ENCODE assay signal across 36 mouse cellular contexts in genomic region chr5:114116586-114116985, GRCm38 (mm10). TPM values are rescaled to one million over a fixed set of nuclear protein-coding genes. Genes with fewer than 3 reads are reported as not detected.
"Had no signal": no experiment of that assay in that cellular context is flagged by ENCODE, and none has a peak within 500 bp of the region (broad histone marks: within the 10 kb centered on the region; RNA-seq: fewer than 3 reads in every experiment).

No protein-coding gene starts in this region.

- H3K27me3 ChIP-seq: limb, embryonic 12.5 days; limb, embryonic 13.5 days; limb, embryonic 15.5 days; liver, embryonic 12.5 days; liver, embryonic 13.5 days; liver, embryonic 15.5 days; lung, embryonic 15.5 days; midbrain, embryonic 12.5 days; midbrain, embryonic 13.5 days; midbrain, embryonic 15.5 days; neural tube, embryonic 12.5 days had no signal

- H3K4me1 ChIP-seq: limb, embryonic 12.5 days; limb, embryonic 13.5 days; limb, embryonic 15.5 days; liver, embryonic 13.5 days; liver, embryonic 15.5 days; lung, embryonic 15.5 days; midbrain, embryonic 10.5 days; midbrain, embryonic 12.5 days; midbrain, embryonic 13.5 days; midbrain, embryonic 15.5 days; neural tube, embryonic 12.5 days had no signal

- ATAC-seq: liver, embryonic 12.5 days; liver, postnatal 0 days; lung, postnatal 0 days; midbrain, embryonic 13.5 days; midbrain, embryonic 15.5 days; midbrain, embryonic 16.5 days had no signal

- H3K4me3 ChIP-seq: left cerebral cortex, adult 2 months; limb, embryonic 10.5 days; limb, embryonic 12.5 days; limb, embryonic 13.5 days; limb, embryonic 15.5 days; liver, embryonic 12.5 days; liver, embryonic 13.5 days; liver, embryonic 15.5 days; lung, embryonic 15.5 days; megakaryocyte, embryonic 14.5 days; midbrain, embryonic 10.5 days; midbrain, embryonic 12.5 days; midbrain, embryonic 13.5 days; midbrain, embryonic 15.5 days; myocyte; neural tube, embryonic 12.5 days had no signal

- H3K9ac ChIP-seq: limb, embryonic 12.5 days; limb, embryonic 13.5 days; limb, embryonic 15.5 days; liver, embryonic 12.5 days; liver, embryonic 13.5 days; liver, embryonic 14.5 days; liver, embryonic 15.5 days; liver, postnatal 0 days; lung, embryonic 14.5 days; lung, embryonic 15.5 days; midbrain, embryonic 12.5 days; midbrain, embryonic 13.5 days; midbrain, embryonic 15.5 days; neural tube, embryonic 12.5 days had no signal

- H3K9me3 ChIP-seq: limb, embryonic 10.5 days; limb, embryonic 12.5 days; limb, embryonic 13.5 days; limb, embryonic 15.5 days; liver, embryonic 12.5 days; liver, embryonic 13.5 days; liver, embryonic 15.5 days; lung, embryonic 15.5 days; megakaryocyte, embryonic 14.5 days; midbrain, embryonic 10.5 days; midbrain, embryonic 12.5 days; midbrain, embryonic 13.5 days; midbrain, embryonic 15.5 days; neural tube, embryonic 12.5 days had no signal

- H3K4me2 ChIP-seq: limb, embryonic 12.5 days; limb, embryonic 13.5 days; limb, embryonic 15.5 days; liver, embryonic 12.5 days; liver, embryonic 13.5 days; liver, embryonic 15.5 days; lung, embryonic 14.5 days; lung, embryonic 15.5 days; midbrain, embryonic 11.5 days; midbrain, embryonic 12.5 days; midbrain, embryonic 13.5 days; midbrain, embryonic 15.5 days; neural tube, embryonic 12.5 days had no signal

- H3K27ac ChIP-seq: left cerebral cortex, adult 2 months; limb, embryonic 10.5 days; limb, embryonic 12.5 days; limb, embryonic 13.5 days; limb, embryonic 15.5 days; liver, embryonic 12.5 days; liver, embryonic 13.5 days; liver, embryonic 14.5 days; liver, embryonic 15.5 days; lung, embryonic 15.5 days; macrophage; midbrain, embryonic 10.5 days; midbrain, embryonic 12.5 days; midbrain, embryonic 13.5 days; midbrain, embryonic 15.5 days; neural tube, embryonic 12.5 days had no signal

- DNase-seq: left cerebral cortex, postnatal 4 days; liver; liver, embryonic 13.5 days; liver, postnatal 0 days; lung, adult 18-20 months; lung, adult 2 months; lung, embryonic 14.5 days; lung, postnatal 10 days; lung, postnatal 14 days; lung, postnatal 36 days; lung, postnatal 4 days; midbrain, embryonic 14.5 days had no signal

RNA-seq across cellular contexts. Expression of gene Svop, which starts 25.2 kb away (rescaled TPM):
- total RNA-seq: liver, adult 2 months; megakaryocyte progenitor cell, adult 5-6 weeks; megakaryocyte, adult 5-6 weeks; megakaryocyte-erythroid progenitor cell, adult 5-6 weeks had no signal
- polyA plus RNA-seq: liver, adult 2 months; liver, embryonic 12.5 days; liver, embryonic 14.5 days; liver, embryonic 15.5 days; liver, postnatal 0 days; lung, adult 2 months; lung, postnatal 0 days; macrophage had no signal
